Mouse (Mus musculus): ENCODE data around the gene Cyth3. TPM values are rescaled to one million over a fixed set of nuclear protein-coding genes. Genes with fewer than 3 reads are reported as not detected.

Cyth3 gene
- total RNA-seq, 2 experiments from 2014 or later: 48.1 to 52.4 TPM

GRCm38 (mm10) chr5:143700247-143700646, 78.0 kb downstream of the Cyth3 start:
- no peak for DNase-seq (ENCODE audit: low spot score in 2 of 2)

GRCm38 (mm10) chr5:143701074-143701473, 78.8 kb downstream of the Cyth3 start:
- DNase-seq (ENCODE audit: low spot score in 2 of 2): no peak

DNA sequence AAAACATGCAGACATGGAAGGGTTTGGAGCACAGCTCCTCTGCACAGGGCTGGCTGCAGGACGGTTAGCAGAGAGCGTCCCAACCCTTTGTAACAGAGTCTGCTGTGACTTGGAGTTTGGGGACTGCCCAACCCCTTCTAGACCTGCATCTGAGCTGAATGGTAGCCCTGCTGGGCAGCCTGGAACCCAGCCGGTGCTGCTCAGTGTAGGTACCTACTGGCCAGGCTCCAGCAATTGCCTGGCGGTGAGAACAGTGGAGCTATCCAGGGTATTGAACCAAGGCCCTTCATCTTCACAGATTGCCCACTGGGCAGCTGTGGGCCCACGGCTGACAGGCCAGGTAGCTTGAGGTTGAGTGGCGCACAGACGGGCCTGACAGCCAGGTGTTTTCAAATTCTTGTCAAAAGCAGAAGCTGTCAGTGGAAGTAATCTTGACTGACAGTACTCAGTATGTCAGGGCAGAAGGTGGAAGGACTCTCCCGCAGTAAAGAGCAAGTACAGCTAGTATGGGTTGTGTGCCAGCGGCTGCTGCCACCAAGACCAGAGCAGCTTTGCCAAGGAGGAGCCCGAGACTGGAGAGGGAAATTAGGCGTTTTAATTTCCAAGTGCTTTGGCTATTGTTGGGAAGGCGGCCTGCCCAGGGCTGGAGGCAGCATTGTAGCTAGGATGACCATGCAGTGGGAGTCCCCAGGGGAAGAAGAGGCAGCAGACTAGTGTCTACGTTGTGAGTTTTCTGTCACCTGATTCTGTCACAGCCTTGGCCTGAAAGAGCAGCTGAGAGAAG, 82.8 kb downstream of the Cyth3 start:
- DNase-seq (ENCODE audit: low spot score in 2 of 2): no peak

- no peak for DNase-seq (ENCODE audit: low spot score in 2 of 2)
These were observed 83.4 kb downstream of the Cyth3 start for GRCm38 (mm10) chr5:143705659-143705982.

- no peak for DNase-seq (ENCODE audit: low spot score in 2 of 2)
These were observed 84.0 kb downstream of the Cyth3 start for GRCm38 (mm10) chr5:143706030-143706821.

- DNase-seq (ENCODE audit: low spot score in 2 of 2): no peak
These were observed 84.6 kb downstream of the Cyth3 start for GRCm38 (mm10) chr5:143706822-143707200.

GRCm38 (mm10) chr5:143711326-143711725, 89.1 kb downstream of the Cyth3 start:
- peak; percentile 57 for DNase-seq (ENCODE audit: low spot score in 2 of 2)

- DNase-seq (ENCODE audit: low spot score in 2 of 2): no peak
These were observed 90.0 kb downstream of the Cyth3 start for GRCm38 (mm10) chr5:143712011-143712800.

- DNase-seq (ENCODE audit: low spot score in 2 of 2): no peak
These were observed 99.7 kb downstream of the Cyth3 start for GRCm38 (mm10) chr5:143721962-143722361.

DNA sequence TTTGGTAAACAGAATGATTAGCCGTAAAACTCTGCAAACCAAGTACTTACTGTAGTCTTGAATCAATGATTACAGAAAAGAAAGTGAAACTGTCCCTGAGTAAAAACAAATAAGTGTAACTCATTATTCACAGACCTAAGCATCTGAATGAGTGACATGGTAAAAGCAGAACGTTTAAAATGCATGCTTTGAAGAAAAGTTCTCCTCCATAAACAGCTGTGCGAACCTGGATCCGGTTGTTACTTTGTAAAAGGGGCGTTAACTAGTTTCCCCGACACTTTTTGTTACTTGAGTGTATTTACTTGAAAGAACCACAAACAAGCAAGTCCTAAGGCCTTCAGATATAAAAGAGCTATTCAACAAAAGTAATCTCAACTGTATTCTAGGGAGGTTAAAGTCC, 108.7 kb downstream of the Cyth3 start:
- no peak for DNase-seq (ENCODE audit: low spot score in 2 of 2)

DNA sequence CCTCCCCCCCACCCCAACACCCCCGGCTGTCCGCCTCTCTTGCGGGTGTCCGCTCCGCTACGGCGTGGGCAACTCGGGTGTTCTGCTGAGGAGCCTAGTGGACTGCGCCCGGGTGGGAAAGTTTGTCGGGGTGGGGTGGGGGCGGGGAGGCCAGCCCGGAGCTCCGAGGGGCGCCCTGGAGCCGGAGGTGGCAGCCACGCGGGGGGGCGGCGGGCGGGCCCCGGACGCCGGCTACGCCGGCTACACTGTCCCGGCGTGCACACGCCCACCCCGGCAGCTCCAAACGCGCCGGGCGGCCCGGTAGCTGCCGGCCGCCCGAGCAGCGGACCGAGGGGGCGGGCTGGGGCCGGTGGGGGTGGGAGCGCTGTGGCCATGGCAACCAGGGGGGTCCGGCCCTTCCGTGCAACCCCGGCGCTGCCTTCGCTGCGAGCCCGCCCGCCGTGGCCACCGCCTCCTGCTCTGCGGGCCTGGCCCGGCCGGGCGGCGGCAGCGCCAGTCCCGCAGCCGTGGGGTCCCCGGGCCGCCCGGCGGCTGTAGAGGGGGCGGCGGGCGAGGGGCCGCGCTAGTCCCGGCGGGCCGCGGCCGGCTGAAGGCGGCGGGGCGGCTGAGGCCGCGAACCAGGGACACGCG, 109.4 kb downstream of the Cyth3 start:
- no peak for DNase-seq (ENCODE audit: low spot score in 2 of 2)

- DNase-seq (ENCODE audit: low spot score in 2 of 2): peak; percentile 96 to 97
These were observed 110.1 kb downstream of the Cyth3 start, which contains the start of gene Usp42 for GRCm38 (mm10) chr5:143732180-143732891. Gene Usp42, minus strand, starts transcription at chr5:143732280.

GRCm38 (mm10) chr5:143749630-143750208, 127.5 kb downstream of the Cyth3 start:
- no peak for DNase-seq (ENCODE audit: low spot score in 2 of 2)

- no peak for DNase-seq (ENCODE audit: low spot score in 2 of 2)
These were observed 133.4 kb downstream of the Cyth3 start for GRCm38 (mm10) chr5:143755529-143756141.

GRCm38 (mm10) chr5:143757755-143758443, 135.7 kb downstream of the Cyth3 start:
- DNase-seq (ENCODE audit: low spot score in 2 of 2): peak; percentile 85 to 92

DNA sequence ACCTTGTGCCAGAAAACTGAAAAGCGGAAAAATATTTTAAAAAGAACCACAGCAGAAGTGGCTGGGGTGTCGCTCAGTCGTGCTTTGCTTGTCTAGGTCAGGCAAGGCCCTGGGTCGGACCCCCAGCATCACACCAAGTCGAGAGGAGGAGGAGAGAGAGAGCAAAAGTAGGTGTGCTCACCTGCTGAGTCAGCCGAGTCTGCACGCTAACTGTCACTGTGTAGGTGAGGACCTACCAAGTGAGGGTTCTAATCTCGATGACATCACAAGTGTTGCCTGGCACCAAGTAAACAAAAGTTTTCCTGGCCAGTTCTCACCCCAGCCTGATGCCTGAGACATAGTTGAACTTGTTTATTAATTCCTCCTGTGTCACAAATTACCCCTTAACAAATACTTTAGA, 137.3 kb downstream of the Cyth3 start:
- DNase-seq (ENCODE audit: low spot score in 2 of 2): no peak

All from layer of hippocampus, postnatal 14 days (tissue).